Mouse (Mus musculus) heart, adult 11 months (tissue): ENCODE results near the gene Adipor2.
A peak's percentile ranks its signal among the peaks of the same experiment; 100 is the strongest.

Experiments
- DNase-seq: peaks from one replicate; pipeline ENCODE4 v3.0.0; 2022

The Adipor2 gene

GRCm38 (mm10) chr6:119419412-119419811 is 1.9 kb upstream of the Adipor2 start:
- no peak for DNase-seq

- peak; percentile 98 for DNase-seq
Measured at GRCm38 (mm10) chr6:119418392-119419251, 1.1 kb upstream of the Adipor2 start.

- DNase-seq, result no peak
Measured at GRCm38 (mm10) chr6:119417821-119418220, 317 bp upstream of the Adipor2 start.

- DNase-seq, result no peak
Measured at GRCm38 (mm10) chr6:119416643-119417042, 861 bp downstream of the Adipor2 start.

DNA sequence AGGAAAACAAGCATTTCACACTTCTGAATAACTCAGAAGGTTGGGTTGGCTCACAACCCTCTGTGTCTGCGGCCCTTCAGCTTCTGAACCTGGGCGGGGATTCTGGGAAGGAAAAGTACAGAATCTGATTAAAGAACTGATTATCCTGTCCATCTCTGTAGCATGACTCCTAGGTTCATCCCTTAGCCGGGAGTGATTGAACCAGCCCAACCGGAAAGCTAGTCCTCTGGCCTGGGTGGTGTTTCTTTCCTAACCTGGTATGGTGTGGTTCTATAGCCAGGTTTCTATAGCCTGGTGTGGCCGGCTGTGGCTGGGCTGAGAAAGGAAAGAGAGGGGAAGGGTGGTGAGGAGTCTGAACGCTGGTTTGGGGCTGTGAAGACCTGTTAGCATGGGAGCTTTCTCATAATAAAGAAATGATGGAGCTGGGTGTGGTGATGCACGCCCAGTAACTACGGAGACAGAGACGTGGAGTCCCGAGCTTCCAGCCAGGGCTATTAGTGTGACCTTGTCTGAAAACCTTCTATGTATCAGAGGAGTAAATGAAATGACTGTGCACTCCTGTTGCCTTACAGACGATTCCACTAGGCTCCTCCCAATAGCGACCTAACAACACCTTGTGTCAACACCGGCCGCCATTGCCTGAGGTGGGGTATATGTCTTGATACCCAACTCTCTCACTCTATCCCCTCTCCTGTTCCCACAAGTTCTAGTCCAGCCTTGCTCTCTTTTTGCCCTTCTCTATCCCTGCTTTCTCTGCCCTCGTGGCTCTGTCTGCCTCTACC is 3.1 kb downstream of the Adipor2 start:
- DNase-seq, result no peak

DNA sequence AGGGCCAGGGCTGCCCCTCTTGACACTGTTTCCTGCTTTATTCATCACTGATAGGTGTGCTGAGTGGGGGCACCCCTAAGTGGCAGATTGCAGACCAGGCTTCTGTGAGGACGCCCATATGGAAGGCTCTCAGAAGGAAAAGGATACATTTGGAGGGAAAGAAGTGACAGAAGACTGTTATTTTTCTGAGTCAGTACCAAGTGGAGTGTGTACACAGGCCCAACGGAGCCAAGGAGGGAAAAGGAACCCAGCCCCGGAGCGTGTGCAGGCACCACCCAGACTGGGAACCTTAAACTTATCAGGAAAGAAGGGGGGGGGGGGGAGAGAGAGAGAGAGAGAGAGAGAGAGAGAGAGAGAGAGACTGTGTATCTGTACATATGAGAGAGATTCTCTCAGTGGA is 4.9 kb downstream of the Adipor2 start:
- DNase-seq, result no peak

GRCm38 (mm10) chr6:119411511-119411910 is 6.0 kb downstream of the Adipor2 start:
- DNase-seq, result no peak

GRCm38 (mm10) chr6:119409766-119410165 is 7.7 kb downstream of the Adipor2 start:
- no peak for DNase-seq

DNA sequence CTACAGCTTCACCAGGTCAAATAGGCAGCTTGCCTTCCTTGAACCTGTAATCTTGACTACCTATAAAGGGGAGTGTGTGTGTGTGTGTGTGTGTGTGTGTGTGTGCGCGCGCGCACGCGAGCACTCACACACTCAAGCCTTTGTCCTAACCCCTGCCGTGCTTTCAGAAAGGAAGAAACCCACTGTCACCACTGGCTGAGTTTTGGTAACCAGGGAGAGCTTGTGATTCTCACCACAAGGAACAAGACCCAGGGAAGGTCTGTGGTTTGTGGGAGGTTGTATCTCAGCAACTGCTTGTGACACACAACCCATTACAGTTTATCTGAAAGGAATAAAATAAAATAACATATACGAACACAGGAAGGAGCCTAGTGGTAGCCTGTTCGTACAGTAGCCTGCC is 8.9 kb downstream of the Adipor2 start:
- no peak for DNase-seq

GRCm38 (mm10) chr6:119407818-119408217 is 9.7 kb downstream of the Adipor2 start:
- no peak for DNase-seq

DNA sequence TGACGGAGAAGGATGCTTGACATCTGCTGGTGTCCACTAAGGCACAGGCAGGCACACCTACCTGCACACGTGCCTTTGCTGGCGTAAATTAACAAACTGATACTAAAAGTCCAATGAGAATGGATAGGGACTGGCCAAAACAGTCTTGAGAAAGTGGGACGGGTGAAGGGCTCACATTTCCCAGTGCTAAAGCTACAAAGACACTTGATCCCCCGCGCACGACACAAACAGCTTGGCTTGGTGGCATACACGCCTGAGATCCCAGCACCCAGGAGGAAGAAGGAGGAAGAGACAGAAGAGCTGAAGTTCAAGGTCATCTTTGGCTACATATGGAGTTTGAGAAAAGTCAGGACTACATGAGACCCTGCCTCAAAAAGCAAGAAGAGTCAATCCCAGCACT is 11.0 kb downstream of the Adipor2 start:
- DNase-seq, result no peak

DNA sequence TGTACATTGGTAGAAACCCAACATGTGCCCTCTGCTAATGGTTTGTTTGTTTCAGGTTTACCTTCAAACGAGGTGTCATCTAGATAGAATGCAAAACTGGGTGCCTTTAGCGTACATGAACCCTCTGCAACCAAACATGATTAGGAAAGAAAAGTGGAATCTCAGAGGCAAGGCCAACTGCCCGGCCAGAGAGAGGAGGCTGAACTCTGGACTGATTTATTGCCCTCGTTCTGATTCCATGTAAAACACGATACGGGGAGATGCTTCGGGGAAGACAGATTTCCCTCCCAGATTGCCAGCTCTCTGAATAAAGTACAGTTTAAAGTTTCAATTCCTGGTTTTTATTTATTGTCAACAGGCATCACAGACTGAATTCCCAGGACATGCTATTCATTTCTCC is 12.2 kb downstream of the Adipor2 start:
- no peak for DNase-seq

DNA sequence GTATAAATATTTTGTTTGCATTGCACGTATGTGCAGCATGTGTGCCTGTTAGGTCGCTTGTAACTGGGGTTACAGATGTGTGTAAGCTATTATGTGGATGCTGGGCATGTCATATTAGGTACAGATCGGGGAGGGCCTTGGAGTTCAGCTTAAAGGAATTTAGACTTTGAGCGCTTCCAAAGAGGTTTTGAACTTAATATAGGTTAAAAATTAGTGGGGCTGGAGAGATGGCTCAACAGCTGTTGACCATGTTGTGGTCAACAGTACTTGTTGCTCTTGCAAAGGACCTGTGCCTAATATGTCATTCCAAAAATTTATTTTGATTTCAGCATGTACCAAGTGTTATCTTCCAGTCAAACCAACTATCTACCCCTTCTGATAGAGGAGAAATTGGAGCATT is 12.7 kb downstream of the Adipor2 start:
- DNase-seq, result no peak

- DNase-seq, result no peak
Measured at GRCm38 (mm10) chr6:119402976-119403375, 14.5 kb downstream of the Adipor2 start.

- DNase-seq, result no peak
Measured at GRCm38 (mm10) chr6:119401545-119402304, 15.8 kb downstream of the Adipor2 start.

- DNase-seq, result no peak
Measured at GRCm38 (mm10) chr6:119400649-119401048, 16.9 kb downstream of the Adipor2 start.

DNA sequence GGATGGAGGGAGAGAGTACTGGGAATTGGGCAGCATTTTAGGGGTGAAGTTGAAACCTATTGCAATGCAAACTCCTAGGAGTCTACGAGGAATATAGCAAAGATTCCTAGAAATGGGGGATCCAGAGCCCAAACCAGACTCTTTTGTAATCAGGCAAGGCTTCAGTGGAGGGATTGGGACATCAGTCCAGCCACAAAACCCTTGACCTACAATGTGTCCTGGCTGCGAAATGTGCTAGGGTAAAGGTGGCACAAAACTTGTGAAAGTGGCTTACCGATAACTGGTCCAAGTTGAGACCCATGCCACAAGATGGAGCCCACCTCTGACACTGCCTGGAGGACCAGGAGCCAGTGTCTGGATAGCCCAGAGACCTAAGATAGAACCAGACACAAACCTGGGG is 18.1 kb downstream of the Adipor2 start:
- no peak for DNase-seq

DNA sequence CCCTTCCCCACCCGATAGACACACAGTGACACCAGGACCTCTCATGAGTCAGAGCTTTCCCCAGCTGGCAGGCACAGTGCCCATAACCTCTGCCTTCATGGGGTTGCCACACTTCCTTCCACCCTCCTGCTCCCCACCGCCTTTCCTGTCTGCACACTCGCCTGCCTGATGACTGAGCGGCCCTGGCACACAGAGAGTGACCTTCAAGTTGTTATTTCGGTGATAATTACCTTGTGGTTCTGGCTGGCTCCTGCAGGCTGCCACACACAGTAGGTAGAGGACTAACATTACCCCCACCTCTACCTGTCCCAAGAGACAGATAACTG is 21.2 kb downstream of the Adipor2 start:
- peak; percentile 99 for DNase-seq

- peak; percentile 93 for DNase-seq
Measured at GRCm38 (mm10) chr6:119395421-119396308, 21.8 kb downstream of the Adipor2 start.

DNA sequence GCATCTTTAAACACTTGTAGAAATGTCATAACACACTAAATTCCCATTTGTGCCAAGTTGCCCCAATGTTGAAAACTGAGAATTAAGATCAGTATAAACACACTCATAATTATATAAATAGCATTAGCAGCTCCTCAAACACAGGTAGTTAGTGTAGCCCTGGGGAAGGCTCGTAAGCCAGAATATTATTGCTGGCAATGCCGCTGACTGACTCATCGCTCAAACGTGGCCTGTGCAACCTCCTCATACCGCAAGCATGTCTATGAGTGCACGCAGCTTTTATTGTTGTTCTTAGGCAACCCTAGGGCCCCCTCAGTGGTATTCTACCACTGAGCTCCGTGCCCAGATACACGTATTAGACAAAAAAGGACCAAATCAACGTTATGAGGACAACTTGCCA is 24.7 kb downstream of the Adipor2 start:
- no peak for DNase-seq

- DNase-seq, result no peak
Measured at GRCm38 (mm10) chr6:119390728-119391127, 26.8 kb downstream of the Adipor2 start.

GRCm38 (mm10) chr6:119389089-119389488 is 28.4 kb downstream of the Adipor2 start:
- no peak for DNase-seq

- DNase-seq, result peak; percentile 100
Measured at GRCm38 (mm10) chr6:119388650-119389012, 28.9 kb downstream of the Adipor2 start.
